Mouse (Mus musculus): ENCODE measurements at regions not wholly inside any gene's neighbourhood (a gene's known extent, or its start where the extent isn't known, plus 50 kb on each side); places are given as distances from the start of the nearest gene placed in this dataset.

GRCm38 (mm10) chr9:100404426-100404825 is 82.2 kb downstream of the Il20rb start:
- DNase-seq (ENCODE audit: low spot score in 2 of 2): no peak

- DNase-seq (ENCODE audit: low spot score in 2 of 2): peak; percentile 42 to 50
Observed at GRCm38 (mm10) chr9:100400366-100400765, 86.2 kb downstream of the Il20rb start.

GRCm38 (mm10) chr9:100396340-100396910 is 90.2 kb downstream of the Il20rb start:
- DNase-seq (ENCODE audit: low spot score in 2 of 2): no peak

GRCm38 (mm10) chr9:100395711-100396110 is 90.9 kb downstream of the Il20rb start:
- DNase-seq (ENCODE audit: low spot score in 2 of 2): peak; percentile 83

- no peak for DNase-seq (ENCODE audit: low spot score in 2 of 2)
Observed at GRCm38 (mm10) chr9:100394632-100395031, 92.0 kb downstream of the Il20rb start.

GRCm38 (mm10) chr9:100394166-100394565 is 92.4 kb downstream of the Il20rb start:
- DNase-seq (ENCODE audit: low spot score in 2 of 2): no peak

GRCm38 (mm10) chr9:100392262-100392661 is 94.3 kb downstream of the Il20rb start:
- no peak for DNase-seq (ENCODE audit: low spot score in 2 of 2)

- no peak for DNase-seq (ENCODE audit: low spot score in 2 of 2)
Observed at GRCm38 (mm10) chr9:100391566-100392213, 94.9 kb downstream of the Il20rb start.

- no peak for DNase-seq (ENCODE audit: low spot score in 2 of 2)
Observed at GRCm38 (mm10) chr9:100388393-100388792, 98.2 kb downstream of the Il20rb start.

GRCm38 (mm10) chr9:100387171-100387685 is 99.4 kb downstream of the Il20rb start:
- no peak for DNase-seq (ENCODE audit: low spot score in 2 of 2)

GRCm38 (mm10) chr9:100382492-100382891 is 104.1 kb downstream of the Il20rb start:
- DNase-seq (ENCODE audit: low spot score in 2 of 2): peak; percentile 64 to 73

GRCm38 (mm10) chr9:100369921-100370320 is 116.7 kb downstream of the Il20rb start:
- no peak for DNase-seq (ENCODE audit: low spot score in 2 of 2)

GRCm38 (mm10) chr9:100366816-100367215 is 119.8 kb downstream of the Il20rb start:
- no peak for DNase-seq (ENCODE audit: low spot score in 2 of 2)

- peak in 1 of 2 experiments; percentile 17 for DNase-seq (ENCODE audit: low spot score in 2 of 2)
Observed at GRCm38 (mm10) chr9:100359934-100360716, 126.5 kb downstream of the Il20rb start.

GRCm38 (mm10) chr9:100357553-100357952 is 129.0 kb downstream of the Il20rb start:
- no peak for DNase-seq (ENCODE audit: low spot score in 2 of 2)

GRCm38 (mm10) chr9:100340796-100341195 is 145.8 kb downstream of the Il20rb start:
- DNase-seq (ENCODE audit: low spot score in 2 of 2): no peak

GRCm38 (mm10) chr9:100307765-100308164 is 178.8 kb downstream of the Il20rb start:
- DNase-seq (ENCODE audit: low spot score in 2 of 2): no peak

- DNase-seq (ENCODE audit: low spot score in 2 of 2): peak in 1 of 2 experiments; percentile 17
Observed at GRCm38 (mm10) chr9:100307364-100307763, 179.2 kb downstream of the Il20rb start.

- no peak for DNase-seq (ENCODE audit: low spot score in 2 of 2)
Observed at GRCm38 (mm10) chr9:100303762-100304161, 182.8 kb downstream of the Il20rb start.

- DNase-seq (ENCODE audit: low spot score in 2 of 2): peak; percentile 43 to 58
Observed at GRCm38 (mm10) chr9:100301613-100302012, 185.0 kb downstream of the Il20rb start.

GRCm38 (mm10) chr9:100277361-100277760 is 209.2 kb downstream of the Il20rb start:
- no peak for DNase-seq (ENCODE audit: low spot score in 2 of 2)
